Mouse (Mus musculus): Measurements from ENCODE around the gene Sult1c1.
"Not testable (repeated sequence)": the region's sequence is repeated elsewhere in the genome, so short reads cannot be mapped to it uniquely, and the experiment has no call there.

The Sult1c1 gene

GRCm38 (mm10) chr17:53990574-53990973 is at the start of gene Sult1c1:
Gene Sult1c1 (minus strand): TSS chr17:53990674.
- no peak for DNase-seq (ENCODE audit: low spot score in 2 of 2)

DNA sequence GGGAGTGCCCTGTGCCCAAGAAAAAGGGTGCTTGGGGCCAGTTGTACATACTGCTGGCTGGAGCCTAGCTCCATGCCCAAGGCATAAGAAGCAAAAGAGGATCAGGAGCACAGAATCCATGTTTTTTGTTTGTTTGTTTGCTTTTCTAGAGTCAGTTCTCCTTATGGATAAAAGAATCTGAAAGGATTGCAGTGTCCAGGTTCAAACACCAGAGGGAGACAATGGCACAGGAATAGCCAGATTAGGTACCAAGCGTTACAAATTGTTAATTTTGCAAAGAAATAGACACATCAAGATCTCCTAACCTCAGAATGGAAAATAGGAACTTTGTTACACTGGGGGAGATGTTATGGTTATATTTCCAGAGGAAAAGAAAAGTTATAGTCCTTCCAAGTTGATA is 23.7 kb upstream of the Sult1c1 start:
- DNase-seq (ENCODE audit: low spot score in 2 of 2), result peak in 1 of 2 experiments; percentile 26

- DNase-seq (ENCODE audit: low spot score in 2 of 2), result no peak
Observed at GRCm38 (mm10) chr17:54011196-54011595, 20.7 kb upstream of the Sult1c1 start.

DNA sequence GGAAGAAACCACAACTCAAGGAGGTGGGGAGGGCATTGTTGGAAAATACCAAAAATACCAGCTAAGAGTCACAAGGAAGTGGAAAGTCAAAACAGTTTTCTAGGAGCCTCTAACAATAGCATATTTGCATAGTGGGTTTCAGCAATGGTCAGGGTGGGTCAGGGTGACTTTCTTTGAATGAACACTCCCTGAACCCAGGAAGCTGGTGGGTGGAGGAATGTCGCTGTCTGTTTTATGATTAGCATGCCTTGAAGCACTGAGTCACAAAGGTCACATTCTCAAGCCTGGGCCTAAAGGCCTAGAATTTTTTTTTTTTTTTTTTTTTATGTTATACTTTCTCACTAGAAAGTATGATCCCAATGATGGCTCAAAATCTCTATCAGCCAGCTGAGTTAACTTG is 20.1 kb upstream of the Sult1c1 start:
- not testable (repeated sequence) for DNase-seq (ENCODE audit: low spot score in 2 of 2)

DNA sequence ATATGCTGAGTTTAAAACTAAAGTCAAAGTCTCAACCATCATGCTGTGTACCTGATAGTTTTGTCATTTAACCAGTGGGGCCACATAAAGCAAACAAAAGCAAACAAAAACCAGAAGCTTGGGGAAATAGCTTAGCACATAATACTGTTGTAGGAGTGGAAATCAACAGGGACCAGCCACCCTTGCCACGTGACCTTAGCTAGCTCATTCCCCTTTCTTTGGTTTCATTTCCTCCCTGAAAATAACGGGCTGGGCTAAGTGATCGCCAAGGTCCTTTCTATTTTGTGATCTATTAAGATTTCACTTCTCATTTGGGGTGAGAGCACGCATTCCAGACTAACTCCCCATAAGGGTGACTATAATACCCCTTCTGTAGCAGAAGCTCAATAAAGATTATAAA is 13.0 kb upstream of the Sult1c1 start:
- no peak for DNase-seq (ENCODE audit: low spot score in 2 of 2)

GRCm38 (mm10) chr17:53973606-53974005 is 16.9 kb downstream of the Sult1c1 start:
- no peak for DNase-seq (ENCODE audit: low spot score in 2 of 2)

DNA sequence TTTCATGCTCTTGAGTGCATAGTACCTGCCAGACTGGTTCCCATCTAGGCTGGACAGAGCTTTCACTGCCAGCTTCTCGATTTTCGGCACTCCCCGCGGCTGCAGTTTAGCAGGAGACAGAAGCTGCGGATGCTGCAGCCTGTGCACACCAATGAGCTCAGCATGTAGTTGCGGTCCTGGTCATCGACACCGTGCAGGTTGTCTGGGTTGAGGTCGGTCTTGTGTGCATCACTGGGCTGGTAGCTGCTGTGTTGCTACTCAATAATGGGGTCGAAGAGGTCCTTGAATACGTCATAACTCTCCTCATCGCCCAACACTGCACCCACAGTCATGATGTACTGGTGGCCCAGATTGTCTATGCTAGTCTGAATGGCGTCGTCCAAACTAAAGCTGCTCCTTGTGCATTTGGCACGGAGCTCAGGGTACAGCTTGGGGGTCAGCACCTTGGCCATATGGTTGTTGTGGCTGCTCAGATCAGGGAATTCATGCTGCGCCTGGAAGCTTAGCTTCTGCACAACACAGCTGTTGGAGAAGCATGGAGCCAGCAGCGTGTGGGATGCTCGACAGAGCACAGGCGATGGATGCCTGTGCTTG is 48.8 kb downstream of the Sult1c1 start:
- DNase-seq (ENCODE audit: low spot score in 2 of 2), result peak in 1 of 2 experiments; percentile 4

DNA sequence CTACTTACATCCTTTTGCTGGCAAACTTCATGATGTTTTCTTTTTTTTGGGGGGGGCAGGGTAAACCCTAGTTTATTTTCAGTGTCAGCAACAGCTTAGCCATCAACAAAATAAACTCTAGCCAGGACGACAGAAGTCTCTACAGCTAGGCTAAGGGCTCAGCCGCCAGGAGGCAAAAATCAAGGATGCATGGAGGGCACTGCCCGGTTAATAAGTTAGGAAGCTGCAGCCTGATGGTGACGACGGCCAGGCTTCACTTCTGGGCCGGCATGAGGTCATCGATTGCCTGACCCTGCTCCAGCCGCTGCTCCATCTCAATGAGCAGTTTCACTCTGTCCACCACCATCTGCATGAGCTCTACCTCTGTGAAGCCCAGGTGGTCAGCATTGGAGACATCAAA is 49.7 kb downstream of the Sult1c1 start:
- no peak for DNase-seq (ENCODE audit: low spot score in 2 of 2)
